Mouse (Mus musculus): ENCODE results near the gene Dut.

GRCm38 (mm10) chr2:125245545-125246285 is 1.3 kb upstream of the Dut start:
- TF ChIP-seq POLR2A (IDR thresholded peaks at IDR 0.05; ENCODE audit: low read depth, low read length) = no peak
- no peak for TF ChIP-seq CTCF (conservative IDR thresholded peaks at IDR 0.05; ENCODE audit: insufficient read depth, insufficient read length, low read depth, low read length)
